Mouse (Mus musculus): ENCODE data around the gene Bcar3. TPM values are rescaled to one million over a fixed set of nuclear protein-coding genes. Genes with fewer than 3 reads are reported as not detected.

The Bcar3 gene
- total and polyA plus RNA-seq, 2 experiments from 2014 or later: 6.3 to 23.8 TPM

DNA sequence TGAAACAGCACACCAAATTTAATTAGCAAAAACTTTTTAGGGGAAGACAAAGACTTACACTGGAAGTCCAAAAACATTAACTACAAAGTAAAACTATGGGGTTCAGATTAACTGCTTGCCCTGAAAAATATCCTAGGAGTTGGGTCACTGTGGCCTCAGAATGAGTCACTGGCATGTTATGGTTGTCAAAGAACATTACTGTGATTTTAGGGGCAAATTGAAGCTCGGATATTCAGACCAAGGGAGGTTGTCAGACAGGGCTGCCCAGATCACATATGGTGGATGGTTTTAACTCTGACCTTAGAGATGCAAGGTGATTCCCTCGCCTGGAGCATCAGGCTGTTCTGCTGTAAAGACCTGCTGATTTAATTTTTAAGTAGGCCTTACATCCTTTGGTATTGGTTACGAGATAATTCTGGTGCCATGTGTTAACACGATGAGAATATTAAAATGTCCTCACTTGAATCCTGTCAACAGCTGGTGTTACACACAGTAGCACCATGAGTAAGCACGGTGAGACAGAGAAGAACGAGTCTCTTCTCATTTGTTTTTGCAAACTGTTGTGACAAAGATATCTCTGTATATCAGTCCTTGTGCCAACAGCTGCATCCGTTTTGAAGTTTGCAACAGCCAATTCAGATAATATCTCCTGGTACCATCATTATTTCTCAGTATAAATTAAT is 144.3 kb downstream of the Bcar3 start:
- no peaks in the 10 kb centered on the region for H3K4me1 ChIP-seq (ENCODE audit: insufficient read depth, low read length)
- H3K27me3 ChIP-seq (ENCODE audit: insufficient read depth, low read length): no peaks in the 10 kb centered on the region
- no peak overlapping the region for H3K4me3 ChIP-seq (ENCODE audit: low read length)
- no peaks in the 10 kb centered on the region for H3K9me3 ChIP-seq (ENCODE audit: low read length)
- H3K9ac ChIP-seq (replicated peaks; ENCODE audit: low read length): no peak overlapping the region
- TF ChIP-seq CTCF (IDR thresholded peaks at IDR 0.05; ENCODE audit: low read depth): no peak
- ATAC-seq (no peak), DNase-seq (ENCODE audit: low spot score) (no peak)
- no peak overlapping the region for H3K4me2 ChIP-seq (ENCODE audit: low read depth, low read length)
- H3K27ac ChIP-seq: no peak overlapping the region
- H3K36me3 ChIP-seq (ENCODE audit: insufficient read depth, low read length): no peaks in the 10 kb centered on the region
- WGBS: 52% methylated on average over 7 of the region's 7 CpGs

DNA sequence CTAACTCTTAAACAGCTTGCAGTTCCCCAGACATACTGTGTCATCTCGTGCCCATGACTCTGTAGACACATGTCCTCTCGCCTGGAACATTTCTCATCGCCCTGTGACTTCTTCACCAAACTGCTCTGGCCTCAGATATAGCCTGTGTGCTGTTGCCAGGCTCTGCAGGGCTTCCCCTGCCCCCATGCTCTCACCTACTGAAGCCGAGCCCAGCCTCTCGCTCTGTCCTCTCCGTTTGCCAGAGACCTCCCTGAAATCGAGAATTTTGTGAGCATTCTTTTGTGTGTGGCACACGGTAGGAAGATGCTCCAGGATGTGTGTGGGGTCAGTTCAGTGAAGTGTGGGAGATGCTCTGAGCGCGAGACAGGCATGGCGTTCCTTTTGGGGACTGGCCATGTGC is 151.8 kb downstream of the Bcar3 start:
- H3K9ac ChIP-seq (replicated peaks; ENCODE audit: low read length): no peak overlapping the region
- no peak for ATAC-seq
- no peaks in the 10 kb centered on the region for H3K27me3 ChIP-seq (ENCODE audit: insufficient read depth, low read length)
- no peak for TF ChIP-seq CTCF (IDR thresholded peaks at IDR 0.05; ENCODE audit: low read depth)
- no peak overlapping the region for H3K4me3 ChIP-seq (ENCODE audit: low read length)
- no peaks in the 10 kb centered on the region for H3K36me3 ChIP-seq (ENCODE audit: insufficient read depth, low read length)
- 76% methylated on average over 11 of the region's 11 CpGs for whole genome bisulfite sequencing
- H3K9me3 ChIP-seq (ENCODE audit: low read length): no peaks in the 10 kb centered on the region
- H3K4me1 ChIP-seq (ENCODE audit: insufficient read depth, low read length): no peaks in the 10 kb centered on the region
- no peak for DNase-seq (ENCODE audit: low spot score)
- no peak overlapping the region for H3K4me2 ChIP-seq (ENCODE audit: low read depth, low read length)
- no peak overlapping the region for H3K27ac ChIP-seq

DNA sequence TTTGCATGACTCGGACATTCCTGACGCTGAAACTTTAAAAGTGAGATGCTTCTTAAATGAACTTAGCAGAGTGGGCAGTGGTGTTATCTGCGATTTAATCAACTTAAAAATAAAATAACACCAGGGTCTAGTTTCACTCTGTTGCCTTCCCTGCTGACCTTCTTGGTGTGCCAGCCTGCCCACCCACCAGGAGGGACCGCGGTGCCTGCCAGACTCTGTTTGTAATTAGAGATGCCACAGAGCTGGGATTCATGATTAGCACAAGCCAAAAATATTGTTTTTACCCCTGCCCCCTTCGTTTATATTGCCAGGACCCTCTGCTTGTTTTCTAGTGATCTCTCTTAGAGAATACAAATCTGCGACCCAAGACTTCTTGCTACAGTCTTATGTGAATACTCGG is 152.7 kb downstream of the Bcar3 start:
- no peak overlapping the region for H3K27ac ChIP-seq
- DNase-seq (ENCODE audit: low spot score): no peak
- H3K27me3 ChIP-seq (ENCODE audit: insufficient read depth, low read length): no peaks in the 10 kb centered on the region
- no peak overlapping the region for H3K4me2 ChIP-seq (ENCODE audit: low read depth, low read length)
- no peak overlapping the region for H3K4me3 ChIP-seq (ENCODE audit: low read length)
- ATAC-seq: no peak
- no peaks in the 10 kb centered on the region for H3K4me1 ChIP-seq (ENCODE audit: insufficient read depth, low read length)
- H3K9me3 ChIP-seq (ENCODE audit: low read length): no peaks in the 10 kb centered on the region
- TF ChIP-seq CTCF (IDR thresholded peaks at IDR 0.05; ENCODE audit: low read depth): no peak
- no peaks in the 10 kb centered on the region for H3K36me3 ChIP-seq (ENCODE audit: insufficient read depth, low read length)
- H3K9ac ChIP-seq (replicated peaks; ENCODE audit: low read length): no peak overlapping the region
- WGBS: 51% methylated on average over 8 of the region's 8 CpGs

DNA sequence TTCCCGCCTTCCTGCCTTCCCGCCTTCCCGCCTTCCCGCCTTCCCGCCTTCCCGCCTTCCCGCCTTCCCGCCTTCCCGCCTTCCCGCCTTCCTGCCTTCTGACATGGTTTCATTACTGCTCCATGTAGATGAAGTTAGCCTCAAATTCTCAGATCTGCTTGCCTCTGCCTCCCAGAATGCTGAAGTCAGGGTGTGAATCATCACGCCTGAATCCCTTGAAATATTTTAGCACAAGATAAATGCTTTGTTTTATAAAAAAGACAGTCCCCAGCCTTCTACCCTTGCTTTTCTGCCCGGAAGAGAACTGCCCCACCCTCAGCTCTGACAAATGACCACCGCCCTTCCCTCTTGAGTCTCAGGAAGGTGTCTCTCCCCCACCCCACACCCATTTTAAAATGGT is 154.3 kb downstream of the Bcar3 start:
- 98% methylated on average over 13 of the region's 13 CpGs for WGBS
- Histone ChIP-seq H3K27ac (no peak overlapping the region), H3K27me3 (ENCODE audit: insufficient read depth, low read length) (no peaks in the 10 kb centered on the region), H3K9me3 (ENCODE audit: low read length) (no peaks in the 10 kb centered on the region), H3K4me3 (ENCODE audit: low read length) (no peak overlapping the region), H3K9ac (replicated peaks; ENCODE audit: low read length) (no peak overlapping the region), H3K4me2 (ENCODE audit: low read depth, low read length) (no peak overlapping the region), H3K36me3 (ENCODE audit: insufficient read depth, low read length) (no peaks in the 10 kb centered on the region), H3K4me1 (ENCODE audit: insufficient read depth, low read length) (no peaks in the 10 kb centered on the region)
- DNase-seq (ENCODE audit: low spot score) (no peak), ATAC-seq (no peak)
- no peak for TF ChIP-seq CTCF (IDR thresholded peaks at IDR 0.05; ENCODE audit: low read depth)

DNA sequence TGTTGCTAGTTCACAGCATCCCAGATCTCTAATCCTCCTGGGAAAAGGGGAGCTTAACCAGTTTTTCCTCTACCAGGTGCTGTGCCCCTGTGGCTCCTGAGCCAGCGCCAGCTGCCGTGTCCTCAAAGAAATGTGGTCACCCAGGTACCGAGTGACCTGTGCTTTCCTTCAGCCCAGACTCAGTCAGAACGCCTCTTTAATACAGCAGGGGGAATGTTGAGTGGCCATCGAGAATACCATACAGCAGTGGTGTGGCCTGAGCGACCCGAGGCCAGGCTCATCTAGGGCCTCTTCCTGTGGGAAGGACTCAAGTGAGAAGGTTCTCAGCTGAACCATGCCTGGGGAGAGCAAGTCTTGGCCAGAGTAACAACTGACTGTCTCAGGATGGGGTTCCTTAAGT is 156.1 kb downstream of the Bcar3 start:
- DNase-seq (ENCODE audit: low spot score): no peak
- WGBS: 90% methylated on average over 7 of the region's 7 CpGs
- ATAC-seq: no peak
- no peak overlapping the region for H3K9ac ChIP-seq (replicated peaks; ENCODE audit: low read length)
- no peaks in the 10 kb centered on the region for H3K36me3 ChIP-seq (ENCODE audit: insufficient read depth, low read length)
- H3K4me1 ChIP-seq (ENCODE audit: insufficient read depth, low read length): no peaks in the 10 kb centered on the region
- H3K27ac ChIP-seq: no peak overlapping the region
- H3K9me3 ChIP-seq (ENCODE audit: low read length): no peaks in the 10 kb centered on the region
- H3K4me2 ChIP-seq (ENCODE audit: low read depth, low read length): no peak overlapping the region
- TF ChIP-seq CTCF (IDR thresholded peaks at IDR 0.05; ENCODE audit: low read depth): no peak
- no peaks in the 10 kb centered on the region for H3K27me3 ChIP-seq (ENCODE audit: insufficient read depth, low read length)
- H3K4me3 ChIP-seq (ENCODE audit: low read length): no peak overlapping the region

DNA sequence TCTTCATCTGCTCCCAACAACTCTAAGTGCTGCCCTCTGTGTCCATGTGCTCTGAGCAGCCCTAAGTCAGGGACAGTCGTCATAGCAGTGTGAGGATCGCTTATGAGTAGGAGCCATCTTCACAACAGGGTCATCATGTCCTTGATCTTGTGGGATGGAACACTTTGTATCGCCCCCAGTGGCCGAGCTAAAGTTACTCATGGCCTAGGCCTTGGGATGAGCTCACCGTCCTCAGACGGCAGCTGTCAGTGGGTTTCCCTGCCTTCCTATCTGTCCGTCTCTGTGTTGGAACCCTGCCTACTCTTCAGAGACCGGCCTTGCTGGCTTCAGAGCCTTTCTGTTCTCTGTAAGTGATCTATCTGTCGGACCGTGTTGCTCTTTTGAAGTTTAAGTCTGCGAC is 159.9 kb downstream of the Bcar3 start:
- no peak overlapping the region for H3K9ac ChIP-seq (replicated peaks; ENCODE audit: low read length)
- no peaks in the 10 kb centered on the region for H3K9me3 ChIP-seq (ENCODE audit: low read length)
- no peak overlapping the region for H3K27ac ChIP-seq
- no peaks in the 10 kb centered on the region for H3K36me3 ChIP-seq (ENCODE audit: insufficient read depth, low read length)
- H3K4me3 ChIP-seq (ENCODE audit: low read length): no peak overlapping the region
- H3K27me3 ChIP-seq (ENCODE audit: insufficient read depth, low read length): no peaks in the 10 kb centered on the region
- 83% methylated on average over 11 of the region's 11 CpGs for WGBS
- no peak for DNase-seq (ENCODE audit: low spot score)
- TF ChIP-seq CTCF (IDR thresholded peaks at IDR 0.05; ENCODE audit: low read depth): no peak
- no peak for ATAC-seq
- H3K4me1 ChIP-seq (ENCODE audit: insufficient read depth, low read length): no peaks in the 10 kb centered on the region
- H3K4me2 ChIP-seq (ENCODE audit: low read depth, low read length): no peak overlapping the region

DNA sequence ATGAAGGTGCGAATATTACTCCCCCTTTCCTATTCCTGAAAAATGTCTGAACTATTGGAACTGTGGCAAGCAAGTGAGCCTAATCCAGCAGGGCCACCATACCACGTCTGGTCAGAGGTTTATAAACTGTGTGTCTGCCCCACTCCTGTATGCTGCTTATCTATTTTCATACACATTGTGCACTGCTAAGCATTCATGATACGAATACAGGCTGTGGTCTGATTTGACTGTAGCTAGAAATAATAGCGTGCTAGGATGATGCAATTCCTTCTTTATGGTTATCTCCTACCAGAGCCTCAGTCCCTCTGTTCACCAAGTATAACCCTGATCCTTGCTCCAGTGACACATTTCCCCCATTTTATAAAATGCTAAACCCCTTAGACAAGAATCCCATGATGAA is 162.2 kb downstream of the Bcar3 start:
- no peak for TF ChIP-seq CTCF (IDR thresholded peaks at IDR 0.05; ENCODE audit: low read depth)
- Histone ChIP-seq H3K4me1 (ENCODE audit: insufficient read depth, low read length) (peaks cover 4% of the 10 kb centered on the region; the same call in 1 of the 2 replicates), H3K36me3 (ENCODE audit: insufficient read depth, low read length) (no peaks in the 10 kb centered on the region), H3K4me3 (ENCODE audit: low read length) (no peak overlapping the region), H3K27ac (no peak overlapping the region), H3K4me2 (ENCODE audit: low read depth, low read length) (no peak overlapping the region), H3K9me3 (ENCODE audit: low read length) (no peaks in the 10 kb centered on the region), H3K27me3 (ENCODE audit: insufficient read depth, low read length) (no peaks in the 10 kb centered on the region), H3K9ac (replicated peaks; ENCODE audit: low read length) (no peak overlapping the region)
- no peak for ATAC-seq
- no peak for DNase-seq (ENCODE audit: low spot score)
- WGBS: 96% methylated on average over 4 of the region's 4 CpGs

Data from hindbrain, postnatal 0 days (tissue).